Mouse (Mus musculus): Measurements from ENCODE around the gene Gcnt2.
"Not testable (repeated sequence)": the region's sequence is repeated elsewhere in the genome, so short reads cannot be mapped to it uniquely, and the experiment has no call there.

The Gcnt2 gene

DNA sequence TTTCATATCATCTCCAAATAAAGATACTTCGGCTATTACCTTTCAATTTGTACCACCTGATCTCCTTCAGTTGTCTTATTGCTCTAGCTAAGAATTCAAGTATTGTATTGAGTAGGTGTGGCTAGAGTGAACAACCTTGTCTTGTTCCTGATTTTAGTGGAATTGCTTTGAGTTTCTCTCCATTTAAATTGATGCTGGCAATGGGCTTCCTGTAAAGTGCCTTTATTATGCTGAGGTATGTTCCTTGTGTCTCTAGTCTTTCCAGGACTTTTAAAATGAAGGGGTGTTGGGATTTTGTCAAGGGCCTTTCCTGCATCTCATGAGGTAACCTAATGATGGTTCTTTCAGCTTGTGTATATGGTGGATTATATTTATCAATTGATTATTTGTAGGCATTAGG, 83.5 kb downstream of the Gcnt2 start:
- DNase-seq (ENCODE audit: low read depth, low spot score) = no peak

DNA sequence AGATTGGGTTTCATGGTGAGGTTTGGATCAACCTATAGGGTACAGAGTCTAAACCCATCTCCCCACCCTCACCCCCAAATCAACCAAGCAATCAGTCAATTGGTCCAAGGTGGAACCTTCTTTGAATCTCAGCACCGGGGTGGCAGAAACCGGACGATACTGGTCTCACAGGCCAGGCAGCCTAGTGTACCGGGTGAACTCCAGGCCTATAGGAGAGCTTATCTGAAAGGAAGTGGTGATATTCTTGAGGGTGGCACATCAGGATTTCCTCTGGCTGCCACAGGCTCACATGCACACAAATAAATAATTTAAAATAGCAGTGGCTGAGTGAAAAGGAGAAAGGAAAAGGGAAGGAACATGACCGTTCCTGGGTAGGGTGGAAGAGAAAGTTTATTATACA, 84.4 kb downstream of the Gcnt2 start:
- DNase-seq (ENCODE audit: low read depth, low spot score) = no peak

DNA sequence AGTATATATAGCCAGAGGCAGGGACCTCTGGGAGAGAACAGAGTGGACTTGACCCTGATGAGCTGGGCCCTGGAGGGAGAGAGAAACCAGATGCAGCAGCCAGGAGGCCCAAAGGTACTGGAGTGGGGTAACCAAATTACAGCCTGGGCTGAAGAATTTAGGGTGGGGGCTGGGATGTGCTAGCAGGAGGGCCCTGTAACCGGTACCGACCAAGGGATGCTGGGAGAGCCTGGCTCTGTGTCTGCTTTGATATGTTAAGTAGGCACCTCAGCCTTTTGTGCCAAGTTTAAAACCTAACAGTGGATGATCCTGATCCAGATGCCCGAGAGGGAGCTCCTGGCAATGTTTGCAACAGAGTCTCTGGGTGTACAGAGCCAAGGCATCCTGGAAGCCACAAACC, 84.8 kb downstream of the Gcnt2 start:
- no peak for DNase-seq (ENCODE audit: low read depth, low spot score)

DNA sequence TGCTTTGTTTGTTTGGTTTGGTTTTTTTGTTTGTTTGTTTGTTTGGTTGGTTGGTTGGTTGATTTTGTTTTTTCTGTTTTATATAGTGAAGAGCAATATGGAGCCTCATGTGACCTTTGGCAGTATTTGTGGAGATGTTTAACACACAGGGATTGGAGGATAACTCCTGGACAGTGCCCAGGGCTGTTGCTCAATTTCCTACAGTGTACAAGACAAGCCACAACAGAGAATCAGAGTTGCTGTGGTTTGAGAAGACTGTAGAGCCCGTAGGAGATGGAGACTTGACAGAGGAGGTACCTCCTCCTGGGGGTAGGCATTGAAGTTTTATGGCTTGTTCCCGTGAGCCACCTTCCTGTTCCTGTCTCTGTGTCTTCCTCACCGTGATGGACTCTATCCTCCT, 87.0 kb downstream of the Gcnt2 start:
- no peak for DNase-seq (ENCODE audit: low read depth, low spot score)

DNA sequence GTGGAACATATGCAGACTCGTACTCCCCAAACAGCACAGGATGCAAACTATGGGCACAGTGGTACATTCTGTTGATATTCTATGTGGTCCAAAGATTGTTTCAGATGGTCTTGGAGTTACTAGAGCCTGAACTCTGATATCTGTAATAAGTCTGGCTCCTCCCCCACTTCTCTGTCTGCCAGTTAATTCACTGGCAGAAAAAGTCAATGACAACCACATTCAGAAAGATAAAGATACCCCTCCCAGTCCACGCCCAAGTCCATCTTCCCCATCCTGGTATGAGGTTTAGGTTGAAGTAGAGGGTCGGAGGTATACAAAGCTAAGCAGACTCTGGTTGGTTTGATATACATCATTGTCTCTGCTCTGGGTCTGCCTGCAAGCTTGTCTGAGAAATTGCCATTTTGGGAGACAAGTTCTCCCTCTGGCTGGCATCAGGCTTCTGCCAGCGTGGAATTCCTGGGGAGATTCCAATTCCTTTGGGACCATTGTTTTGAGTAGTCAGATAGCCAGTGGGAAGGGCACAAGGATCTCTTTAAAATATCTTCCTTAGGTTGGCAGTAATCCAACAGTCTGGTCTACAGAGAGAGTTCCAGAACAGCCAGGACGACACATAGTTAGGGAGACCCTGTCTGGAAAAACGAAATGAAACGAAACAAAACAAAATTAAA, 88.1 kb downstream of the Gcnt2 start:
- no peak for DNase-seq (ENCODE audit: low read depth, low spot score)

DNA sequence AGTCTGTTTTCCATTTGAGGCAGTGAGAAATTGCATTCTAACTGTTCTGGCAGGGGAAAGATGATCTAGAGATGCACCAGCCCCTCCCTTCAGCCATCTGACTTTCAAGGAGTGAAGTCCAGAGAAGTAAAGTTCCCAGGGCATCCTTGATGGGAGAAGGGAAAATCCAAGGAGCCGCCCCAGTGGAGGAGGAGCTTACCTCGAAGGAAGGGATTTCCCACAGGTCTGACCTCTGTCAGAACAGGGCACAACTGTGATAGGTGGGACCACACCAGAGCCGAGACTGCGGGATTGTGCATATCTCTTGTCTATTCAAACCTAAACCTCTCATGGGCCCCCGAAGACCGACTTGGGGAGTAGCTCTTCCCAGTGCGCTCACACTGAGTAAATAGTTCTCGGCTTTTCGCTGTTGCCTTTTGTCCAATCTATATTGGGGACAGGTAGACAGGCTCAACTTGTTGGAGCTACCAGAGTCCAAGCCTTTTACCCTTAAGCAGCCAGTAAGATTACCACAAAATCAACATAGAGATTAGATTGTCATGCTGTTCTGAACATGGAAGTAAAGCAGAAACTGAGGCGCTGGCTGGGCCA, 91.9 kb downstream of the Gcnt2 start:
- DNase-seq (ENCODE audit: low read depth, low spot score) = no peak

DNA sequence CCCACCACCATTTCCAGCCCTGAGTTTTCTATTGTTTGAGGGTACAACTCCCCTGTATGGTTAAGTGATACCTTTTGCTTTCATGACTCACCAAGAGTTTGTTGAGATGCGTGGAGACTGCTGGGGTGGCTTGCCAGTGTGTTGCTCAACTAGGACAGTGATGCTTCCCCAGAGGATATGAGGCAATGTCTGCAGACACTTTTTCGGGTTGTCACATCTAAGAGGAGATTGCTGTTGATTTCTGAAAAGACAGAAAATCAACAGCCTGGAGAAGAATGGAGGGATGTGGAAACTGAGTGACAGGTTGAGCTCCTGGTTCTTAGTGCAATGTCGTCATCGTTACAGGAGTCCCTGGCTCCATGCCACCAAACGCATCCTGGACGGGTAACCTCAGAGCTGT, 93.7 kb downstream of the Gcnt2 start:
- DNase-seq (ENCODE audit: low read depth, low spot score) = no peak

DNA sequence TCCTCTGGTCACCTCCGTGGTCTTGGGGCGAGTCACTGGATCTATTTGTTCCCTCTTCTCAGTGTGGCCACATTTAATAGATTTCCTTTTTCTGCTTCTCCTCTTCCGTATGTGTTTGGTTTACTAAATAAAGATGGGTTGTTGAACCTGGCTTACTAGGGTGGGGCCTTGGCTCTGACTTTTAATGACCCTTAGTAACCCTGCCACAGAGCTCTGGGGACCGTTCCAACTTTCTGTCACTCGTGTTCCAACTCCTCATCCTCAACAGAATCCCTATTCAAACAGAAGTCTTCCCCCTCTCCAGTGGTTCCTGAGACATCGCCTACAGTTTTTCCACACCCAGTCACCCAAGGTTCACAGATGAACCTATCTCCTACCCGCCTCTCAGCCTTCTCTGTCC, 96.2 kb downstream of the Gcnt2 start:
- DNase-seq (ENCODE audit: low read depth, low spot score) = no peak

DNA sequence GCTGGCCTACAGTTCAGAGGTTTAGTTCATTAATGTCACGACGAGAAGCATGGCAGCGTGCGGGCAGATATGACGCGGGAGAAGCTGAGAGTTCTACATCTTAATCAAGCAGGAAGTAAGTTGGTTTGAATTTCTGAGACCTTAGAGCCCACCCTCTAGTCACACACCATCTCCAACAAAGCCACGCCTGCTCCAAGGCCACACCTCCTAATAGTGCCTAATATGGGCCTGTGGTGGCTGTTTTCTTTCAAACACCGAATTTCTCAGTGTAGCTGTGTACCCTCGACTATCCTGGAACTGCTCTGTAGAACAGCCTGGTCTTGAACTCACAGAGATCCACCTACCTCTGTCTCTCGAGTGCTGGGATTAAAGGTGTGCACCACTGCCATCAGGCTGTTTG, 108.1 kb downstream of the Gcnt2 start:
- DNase-seq (ENCODE audit: low read depth, low spot score) = no peak

DNA sequence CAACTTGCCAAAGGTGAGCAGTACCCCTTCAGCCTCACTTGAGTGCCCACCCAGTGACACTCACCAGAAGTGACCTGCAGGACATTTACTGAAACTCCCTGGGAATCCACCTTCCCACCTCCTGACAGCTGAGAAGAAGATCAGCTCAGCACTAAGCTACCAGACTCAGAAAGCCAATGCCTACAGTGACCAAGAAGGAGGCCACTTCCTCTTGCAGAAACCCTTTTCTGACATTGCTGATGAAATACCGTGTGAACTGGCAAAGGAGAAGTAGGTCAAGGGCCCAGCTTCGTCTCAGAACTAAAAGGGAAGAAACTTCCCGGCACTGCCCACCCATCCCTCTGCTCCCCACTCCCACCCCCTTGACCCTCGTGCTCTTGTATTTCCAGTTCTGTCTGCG, 109.0 kb downstream of the Gcnt2 start:
- DNase-seq (ENCODE audit: low read depth, low spot score) = no peak

DNA sequence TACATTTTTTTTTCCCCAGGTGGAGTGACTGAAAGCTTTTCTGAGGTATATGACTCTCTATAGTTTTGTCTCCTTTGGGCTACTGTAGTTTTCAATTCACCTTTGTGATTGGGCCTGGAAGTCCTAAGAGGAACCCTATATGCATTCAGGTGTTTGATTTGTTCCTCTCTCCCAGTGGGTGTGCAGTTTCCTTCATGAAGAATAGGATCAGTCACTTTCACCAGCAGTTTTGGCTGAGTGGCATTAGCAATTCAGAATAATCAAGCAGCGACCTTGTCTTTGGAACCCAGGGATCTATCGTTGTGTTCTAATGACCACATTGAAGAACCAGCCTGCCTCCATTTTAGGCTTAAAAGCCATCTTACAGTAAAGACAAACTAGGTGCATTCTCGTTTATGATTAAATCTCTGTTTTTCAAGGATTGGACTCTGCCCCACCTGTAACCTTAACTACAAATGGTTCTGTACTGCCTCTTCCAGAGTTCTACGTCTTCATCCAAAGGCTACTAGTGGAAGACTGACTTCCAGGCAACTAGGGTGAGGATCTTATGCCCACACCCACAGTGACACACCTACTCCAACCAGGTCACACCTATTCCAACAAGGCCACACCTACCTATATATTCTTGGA, 110.3 kb downstream of the Gcnt2 start:
- DNase-seq (ENCODE audit: low read depth, low spot score) = no peak

DNA sequence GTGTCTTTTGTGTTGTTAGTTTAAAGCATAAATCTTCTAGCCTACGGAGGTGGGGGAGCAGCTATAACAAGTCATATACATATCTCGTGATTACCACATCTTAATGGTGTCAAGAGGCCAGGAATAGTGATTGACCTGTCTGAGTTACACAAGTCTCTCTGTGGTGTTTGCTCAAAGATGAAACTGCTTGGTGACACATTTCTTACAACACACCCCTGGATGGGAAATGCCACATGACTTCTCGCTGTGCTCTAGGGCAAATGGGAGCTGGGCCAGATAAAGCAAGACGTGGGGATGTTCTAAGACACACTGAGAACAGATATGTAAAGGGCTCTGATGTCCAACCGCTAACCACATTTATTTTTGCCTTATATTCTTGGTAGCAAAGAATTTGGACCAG, 111.7 kb downstream of the Gcnt2 start:
- DNase-seq (ENCODE audit: low read depth, low spot score) = no peak

DNA sequence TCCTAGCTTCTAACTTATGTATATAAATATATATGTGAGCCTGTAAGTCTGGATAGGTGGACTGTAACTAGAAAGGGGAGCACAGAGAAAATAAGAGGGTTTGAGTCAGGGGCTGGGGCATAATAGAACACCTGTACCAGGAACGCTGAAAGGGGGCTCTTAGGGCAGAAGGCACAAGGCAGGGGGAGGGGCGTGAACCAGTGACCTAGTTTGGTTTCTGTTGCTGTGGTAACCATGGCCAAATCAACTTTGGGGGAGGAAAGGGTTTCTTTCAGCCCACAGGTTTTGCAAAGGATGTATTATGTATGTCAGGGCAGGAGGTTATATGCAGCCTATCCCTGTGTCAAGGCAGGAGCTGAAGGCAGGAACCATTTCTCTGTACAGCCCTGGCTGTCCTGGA, 112.3 kb downstream of the Gcnt2 start:
- DNase-seq (ENCODE audit: low read depth, low spot score) = peak; percentile 1

DNA sequence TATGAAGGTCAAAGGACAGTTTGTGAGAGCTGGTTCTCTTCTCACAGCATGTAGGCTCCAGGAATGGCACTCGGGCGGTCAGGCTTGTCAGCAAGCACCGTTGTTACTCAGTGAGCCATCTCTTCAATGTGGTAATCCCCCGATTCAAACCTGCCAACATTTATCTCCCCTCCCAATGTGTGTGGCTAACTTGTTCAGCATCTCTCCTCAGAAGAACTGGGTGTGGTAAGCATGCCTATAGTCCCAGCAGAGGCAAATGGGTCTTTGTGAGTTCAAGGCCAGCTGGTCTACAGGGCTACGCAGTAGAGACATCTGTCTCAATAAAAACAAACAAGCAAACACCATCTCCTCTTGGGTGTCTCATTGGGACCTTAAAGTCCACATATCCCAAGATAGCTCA, 113.4 kb downstream of the Gcnt2 start:
- DNase-seq (ENCODE audit: low read depth, low spot score) = no peak

DNA sequence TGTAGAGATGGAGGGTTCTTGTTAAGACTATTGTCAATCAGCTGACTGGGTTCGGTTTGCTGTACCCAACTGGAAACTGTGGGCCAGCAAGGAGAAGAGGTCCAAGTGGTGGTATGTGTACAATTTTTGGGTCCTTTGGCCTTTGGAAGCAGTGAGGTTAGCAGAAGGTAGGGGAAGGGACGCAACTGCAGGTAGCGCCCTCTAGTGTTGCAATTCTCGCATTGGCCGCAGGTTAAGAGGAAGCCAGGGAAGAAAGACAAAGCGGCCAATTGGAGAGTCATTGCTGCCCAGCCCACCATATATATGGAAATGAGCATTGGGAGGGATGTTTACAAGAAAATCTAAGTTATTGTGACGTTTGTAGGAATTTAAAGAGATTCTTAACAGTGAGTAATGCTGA, 118.1 kb downstream of the Gcnt2 start:
- peak; percentile 68 for DNase-seq (ENCODE audit: low read depth, low spot score)

DNA sequence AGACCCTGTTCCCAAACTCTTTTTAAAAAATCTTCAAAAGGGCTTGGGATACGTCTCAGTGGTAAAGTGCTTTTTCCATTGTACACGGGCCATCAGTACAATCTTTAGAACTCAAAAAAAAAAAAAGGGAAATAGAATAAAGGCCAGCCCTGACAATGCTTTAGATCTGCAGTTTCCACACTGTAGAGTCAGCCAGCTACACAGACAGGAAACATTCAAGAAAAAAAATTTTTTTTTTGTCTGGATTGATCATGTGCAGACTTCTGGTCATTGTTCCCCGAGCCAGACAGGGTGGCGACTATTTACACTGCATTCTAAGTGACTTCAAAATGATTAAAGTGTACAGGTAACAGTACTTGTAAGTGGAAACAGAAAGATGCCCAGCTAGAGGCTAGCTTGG, 119.1 kb downstream of the Gcnt2 start:
- no peak for DNase-seq (ENCODE audit: low read depth, low spot score)

DNA sequence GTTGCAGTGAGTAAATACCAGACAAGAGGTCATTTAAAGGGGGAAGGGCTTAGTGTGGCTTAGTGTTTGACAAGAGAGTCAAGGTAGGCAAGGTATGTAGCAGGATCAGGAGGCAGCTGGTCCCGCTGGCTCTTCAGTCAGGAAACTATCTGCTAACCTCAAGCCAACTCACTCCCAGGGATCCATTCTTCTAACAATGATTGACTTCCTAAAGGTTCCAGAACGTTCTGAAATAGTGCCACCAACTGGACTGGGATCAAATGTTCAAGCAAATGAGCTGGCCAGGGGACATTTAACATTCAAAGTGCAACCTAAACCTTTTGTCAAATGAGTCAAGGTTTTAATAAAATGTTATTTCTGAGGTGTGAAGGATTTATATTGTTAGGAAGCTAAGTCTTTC, 119.8 kb downstream of the Gcnt2 start:
- DNase-seq (ENCODE audit: low read depth, low spot score) = no peak

DNA sequence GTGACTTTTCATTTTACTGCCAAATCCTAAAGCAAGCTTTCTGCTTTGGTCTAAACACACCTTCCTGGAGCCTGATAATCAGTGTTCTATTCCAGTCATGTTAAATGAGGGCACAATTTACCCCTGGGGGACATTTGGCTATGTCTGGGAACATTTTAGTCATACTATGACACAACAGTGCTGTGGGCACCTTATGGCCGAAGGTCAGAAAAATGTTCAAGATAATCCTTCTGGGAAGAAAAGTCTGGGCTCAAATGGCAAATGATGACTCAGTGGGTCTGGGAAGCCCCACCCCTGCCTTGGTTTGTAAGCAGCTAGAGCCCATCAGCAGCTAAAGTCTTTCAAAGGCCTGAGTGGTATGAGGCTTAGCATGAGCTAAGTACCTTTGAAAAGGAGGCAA, 123.2 kb downstream of the Gcnt2 start:
- no peak for DNase-seq (ENCODE audit: low read depth, low spot score)

DNA sequence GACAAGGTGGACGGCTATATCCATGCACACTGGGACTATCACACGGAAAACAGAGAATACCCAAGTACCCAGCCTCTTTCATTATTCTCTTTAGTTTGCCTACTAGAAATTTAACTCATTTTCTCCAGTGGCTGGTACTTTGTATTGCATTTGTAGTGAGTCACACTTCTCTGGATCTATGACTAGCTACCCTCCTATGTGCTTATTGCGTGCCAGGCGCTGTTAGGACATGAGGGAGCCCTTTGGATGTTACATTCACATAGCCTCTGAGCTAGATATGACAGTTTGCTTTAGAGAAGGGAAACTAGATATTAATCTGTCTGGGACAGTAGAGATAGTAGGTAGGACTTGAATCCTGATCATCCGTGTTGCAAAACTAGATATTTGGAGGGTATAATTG, 126.5 kb downstream of the Gcnt2 start:
- no peak for DNase-seq (ENCODE audit: low read depth, low spot score)

DNA sequence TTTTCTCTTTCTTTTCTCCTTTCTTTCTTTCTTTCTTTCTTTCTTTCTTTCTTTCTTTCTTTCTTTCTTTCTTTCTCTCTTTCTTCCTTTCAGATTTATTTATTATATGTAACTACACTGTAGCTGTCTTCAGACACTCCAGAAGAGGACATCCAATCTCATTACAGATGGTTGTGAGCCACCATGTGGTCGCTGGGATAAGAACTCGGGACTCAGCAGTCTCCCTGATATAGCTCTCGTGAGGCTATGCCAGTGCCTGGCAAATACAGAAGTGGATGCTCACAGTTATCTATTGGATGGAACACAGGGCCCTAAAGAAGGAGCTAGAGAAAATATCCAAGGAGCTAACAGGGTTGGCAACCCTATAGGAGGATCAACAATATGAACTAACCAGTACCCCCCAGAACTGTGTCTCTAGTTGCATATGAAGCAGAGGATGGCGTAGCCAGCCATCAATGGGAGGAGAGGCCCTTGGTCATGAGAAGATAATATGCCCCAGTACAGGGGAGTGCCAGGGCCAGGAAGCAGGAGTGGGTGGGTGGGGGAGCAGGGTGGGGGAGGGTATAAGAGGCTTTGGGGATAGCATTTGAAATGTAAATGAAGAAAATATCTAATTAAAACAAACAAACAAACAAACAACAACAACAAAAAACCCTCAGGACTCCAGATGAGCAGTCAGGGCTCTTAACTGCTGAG, 128.2 kb downstream of the Gcnt2 start:
- DNase-seq (ENCODE audit: low read depth, low spot score) = not testable (repeated sequence)

DNA sequence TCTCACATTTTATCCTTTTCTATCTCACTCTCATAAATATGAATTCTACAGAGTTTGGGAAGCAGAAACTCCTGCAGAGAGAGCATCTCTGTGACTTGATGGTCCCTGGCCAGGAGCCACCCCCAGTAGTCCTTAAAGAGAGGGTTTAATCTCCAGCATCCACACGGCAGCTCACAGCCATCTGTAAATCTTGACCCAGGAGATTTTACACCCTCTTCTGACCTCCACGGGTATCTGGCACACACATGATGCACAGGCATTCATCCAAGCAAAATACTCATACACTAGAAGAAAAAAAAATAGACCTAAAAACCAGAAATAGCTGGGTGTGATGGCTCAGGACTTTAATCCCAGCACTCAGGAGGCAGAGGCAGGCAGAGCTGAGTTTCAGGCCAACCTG, 128.9 kb downstream of the Gcnt2 start:
- DNase-seq (ENCODE audit: low read depth, low spot score) = no peak

DNA sequence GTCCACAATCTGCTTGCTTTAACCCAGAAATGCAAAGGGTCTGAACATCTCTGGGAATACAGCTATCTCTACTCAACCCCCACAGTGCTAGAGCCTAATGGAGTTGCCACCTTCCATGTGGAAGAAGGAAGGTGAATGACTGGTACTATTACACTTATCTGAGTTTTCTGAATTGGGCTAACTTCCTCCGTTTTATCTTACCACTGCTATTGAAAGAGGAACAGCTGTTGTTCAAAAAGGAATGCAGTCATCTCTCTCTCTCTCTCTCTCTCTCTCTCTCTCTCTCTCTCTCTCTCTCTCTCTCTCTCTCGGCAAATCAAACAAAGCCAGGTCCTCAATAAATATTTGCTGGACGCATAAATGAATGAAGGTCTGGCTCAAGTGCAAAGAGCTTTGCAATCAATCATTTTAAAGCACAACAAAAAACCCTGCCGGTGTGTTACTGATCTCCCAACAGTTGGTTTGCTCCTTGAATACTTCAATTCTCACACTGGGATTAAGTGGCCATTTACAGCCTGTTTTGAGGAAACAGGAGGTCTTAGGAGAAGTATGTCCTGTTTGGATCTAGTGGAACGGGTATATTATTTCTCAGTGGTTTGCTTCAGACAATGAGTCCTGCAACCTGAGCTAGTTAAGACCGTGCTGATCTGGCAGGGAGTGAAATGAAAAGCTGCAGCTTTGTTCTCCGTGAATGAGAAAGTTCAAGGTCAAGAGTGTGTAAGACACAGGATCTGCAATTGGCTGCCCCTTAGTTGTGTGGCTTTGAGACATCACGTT, 135.1 kb downstream of the Gcnt2 start:
- no peak for DNase-seq (ENCODE audit: low read depth, low spot score)
